Mouse (Mus musculus) layer of hippocampus, postnatal 25 days (tissue): ENCODE results near the gene Maml3. TPM values are rescaled to one million over a fixed set of nuclear protein-coding genes. Genes with fewer than 3 reads are reported as not detected.
A peak's percentile ranks its signal among the peaks of the same experiment; 100 is the strongest.

Experiments
- DNase-seq, 2 experiments: peaks; one replicate each; pipeline ENCODE4 v3.0.0; 2022; ENCODE audit warnings: mixed read lengths in 2 of 2, low spot score in 1 of 2; ENCODE audit errors: extremely low spot score in 1 of 2
- total RNA-seq, 2 experiments: library from RNA; stranded (reverse); gene quantifications; 2 replicates each; pipeline ENCODE4 v1.2.3; 2021

Gene Maml3
- total RNA-seq, 2 experiments from 2014 or later: 7.3 to 10.0 TPM

- peak in 1 of 2 experiments; percentile 36 for DNase-seq
Observed at GRCm38 (mm10) chr3:52009321-52009720, 95.6 kb downstream of the Maml3 start.

GRCm38 (mm10) chr3:52007602-52008252 lies 97.1 kb downstream of the Maml3 start:
- DNase-seq: peak; percentile 61 to 64

- no peak for DNase-seq
Observed at GRCm38 (mm10) chr3:52006721-52007330, 98.0 kb downstream of the Maml3 start.

- no peak for DNase-seq
Observed at GRCm38 (mm10) chr3:52003663-52004062, 101.2 kb downstream of the Maml3 start.

- DNase-seq: no peak
Observed at GRCm38 (mm10) chr3:52001518-52001895, 103.4 kb downstream of the Maml3 start.

GRCm38 (mm10) chr3:52000871-52001517 lies 103.9 kb downstream of the Maml3 start:
- DNase-seq: no peak

- DNase-seq: no peak
Observed at GRCm38 (mm10) chr3:51999671-52000437, 105.0 kb downstream of the Maml3 start.

- DNase-seq: no peak
Observed at GRCm38 (mm10) chr3:51998511-51999399, 106.1 kb downstream of the Maml3 start.

GRCm38 (mm10) chr3:51997616-51998015 lies 107.3 kb downstream of the Maml3 start:
- DNase-seq: no peak

GRCm38 (mm10) chr3:51986507-51986906 lies 118.4 kb downstream of the Maml3 start:
- DNase-seq: no peak

GRCm38 (mm10) chr3:51981496-51981895 lies 123.4 kb downstream of the Maml3 start:
- no peak for DNase-seq

GRCm38 (mm10) chr3:51977654-51978352 lies 127.1 kb downstream of the Maml3 start:
- DNase-seq: no peak

GRCm38 (mm10) chr3:51974601-51975000 lies 130.3 kb downstream of the Maml3 start:
- no peak for DNase-seq

GRCm38 (mm10) chr3:51974153-51974552 lies 130.7 kb downstream of the Maml3 start:
- no peak for DNase-seq

- no peak for DNase-seq
Observed at GRCm38 (mm10) chr3:51972576-51972975, 132.3 kb downstream of the Maml3 start.

- DNase-seq: no peak
Observed at GRCm38 (mm10) chr3:51970489-51970888, 134.4 kb downstream of the Maml3 start.

GRCm38 (mm10) chr3:51969451-51969850 lies 135.4 kb downstream of the Maml3 start:
- no peak for DNase-seq

- no peak for DNase-seq
Observed at GRCm38 (mm10) chr3:51965841-51966240, 139.0 kb downstream of the Maml3 start.

GRCm38 (mm10) chr3:51965436-51965835 lies 139.4 kb downstream of the Maml3 start:
- no peak for DNase-seq
